Mouse (Mus musculus): ENCODE results near the gene Gm3625. TPM values are rescaled to one million over a fixed set of nuclear protein-coding genes. Genes with fewer than 3 reads are reported as not detected.

Gene Gm3625
- not detected for total RNA-seq (2021)
- long read RNA-seq, experiment 1, transcript Gm3625-201 (1 exons, 102 nt), result major isoform, 11 of 12 reads
- long read RNA-seq, experiment 1, partial matches to known transcripts, result 0 of 12 reads
- long read RNA-seq, experiment 1, other reads (novel, unspliced or antisense), result 1 of 12 reads
- long read RNA-seq, experiment 2, transcript Gm3625-201 (1 exons, 102 nt), result major isoform, 11 of 11 reads
- long read RNA-seq, experiment 2, partial matches to known transcripts, result 0 of 11 reads
- long read RNA-seq, experiment 2, other reads (novel, unspliced or antisense), result 0 of 11 reads

- intact Hi-C loops (cut with DNase I), result loop anchor here (5.0 kb wide), 1 partner anchor 175 kb away; the partner anchor contains the start of genes Fam228b and Pfn4
These were observed at the start of gene Gm3625, which contains the start of gene Itsn2 for GRCm38 (mm10) chr12:4592541-4593165. TSS of gene Gm3625 (minus strand) at chr12:4592927. TSS of gene Itsn2 (plus strand) at chr12:4592638.

DNA sequence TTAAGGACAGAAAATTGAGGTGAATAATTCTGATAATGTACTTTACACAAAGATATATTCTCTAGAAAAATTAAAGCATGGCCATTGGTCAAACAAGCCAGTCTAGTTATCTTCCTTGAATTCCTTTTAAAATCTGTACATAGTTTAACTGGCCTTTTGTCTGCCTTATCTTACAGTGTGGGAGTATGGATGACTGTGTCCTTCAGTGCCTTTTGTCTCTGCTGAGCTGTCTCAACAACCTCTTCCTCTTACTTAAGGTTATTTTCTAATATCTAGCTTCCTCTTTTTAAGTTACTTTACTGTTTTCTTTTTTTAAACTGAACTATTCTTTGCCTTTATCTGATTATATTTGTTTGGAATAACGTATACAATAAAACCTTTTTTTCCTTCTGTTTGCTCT is 48.0 kb upstream of the Gm3625 start:
- no peak for DNase-seq
- intact Hi-C loops (cut with DNase I), result no loop called here

More at GRCm38 (mm10) chr12:4592541-4593165, at the start of gene Gm3625, which contains the start of gene Itsn2:
- peak; percentile 83 to 85 for DNase-seq

GRCm38 (mm10) chr12:4638438-4638837 is 45.7 kb upstream of the Gm3625 start:
- intact Hi-C loops (cut with DNase I), result no loop called here

GRCm38 (mm10) chr12:4632957-4633356 is 40.2 kb upstream of the Gm3625 start:
- intact Hi-C loops (cut with DNase I), result no loop called here
- DNase-seq, result no peak

More at GRCm38 (mm10) chr12:4638438-4638837, 45.7 kb upstream of the Gm3625 start:
- no peak for DNase-seq

- DNase-seq, result no peak
- intact Hi-C loops (cut with DNase I), result no loop called here
These were observed 31.5 kb upstream of the Gm3625 start for GRCm38 (mm10) chr12:4624201-4624600.

DNA sequence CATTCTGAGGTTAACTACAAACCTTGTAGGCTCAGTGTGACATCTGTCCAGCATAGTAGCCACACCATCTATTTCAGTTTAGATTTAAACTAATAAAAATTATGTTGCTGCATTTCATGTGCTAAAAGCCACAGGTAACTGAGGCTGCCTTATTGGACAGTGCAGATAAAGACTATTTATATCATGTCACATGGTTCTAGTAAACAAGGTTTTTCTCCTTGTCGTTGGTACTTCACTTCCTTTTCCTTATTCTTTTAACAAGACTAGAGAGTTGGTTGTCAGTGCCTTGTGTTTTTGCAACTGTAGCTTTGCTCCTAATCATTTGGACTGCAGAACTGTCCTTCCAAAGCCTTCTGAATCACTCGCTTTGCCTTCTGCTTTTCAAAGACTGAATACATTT is 22.0 kb upstream of the Gm3625 start:
- no peak for DNase-seq
- intact Hi-C loops (cut with DNase I), result no loop called here

- DNase-seq, result no peak
- intact Hi-C loops (cut with DNase I), result no loop called here
These were observed 13.9 kb upstream of the Gm3625 start for GRCm38 (mm10) chr12:4606625-4607024.

DNA sequence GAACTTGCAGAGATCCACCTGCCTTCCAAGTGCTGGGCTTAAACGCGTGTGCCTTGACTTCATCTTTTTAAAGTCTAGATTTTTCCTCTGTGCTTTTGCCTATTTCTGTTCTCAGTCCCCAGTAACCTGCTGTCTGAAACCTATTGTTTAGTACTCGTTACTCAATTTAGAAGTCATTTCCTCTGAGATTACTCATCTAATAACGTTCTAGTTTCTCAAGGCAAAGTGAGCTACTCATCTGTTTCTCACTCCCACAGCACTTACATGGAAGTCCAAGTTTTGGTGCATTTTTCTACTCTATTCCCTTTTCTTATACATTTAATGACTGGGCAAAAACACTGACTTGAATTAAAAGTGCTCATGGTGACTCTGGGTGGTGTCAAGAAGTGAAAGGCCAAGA is 7.0 kb upstream of the Gm3625 start:
- intact Hi-C loops (cut with DNase I), result no loop called here
- DNase-seq, result no peak

DNA sequence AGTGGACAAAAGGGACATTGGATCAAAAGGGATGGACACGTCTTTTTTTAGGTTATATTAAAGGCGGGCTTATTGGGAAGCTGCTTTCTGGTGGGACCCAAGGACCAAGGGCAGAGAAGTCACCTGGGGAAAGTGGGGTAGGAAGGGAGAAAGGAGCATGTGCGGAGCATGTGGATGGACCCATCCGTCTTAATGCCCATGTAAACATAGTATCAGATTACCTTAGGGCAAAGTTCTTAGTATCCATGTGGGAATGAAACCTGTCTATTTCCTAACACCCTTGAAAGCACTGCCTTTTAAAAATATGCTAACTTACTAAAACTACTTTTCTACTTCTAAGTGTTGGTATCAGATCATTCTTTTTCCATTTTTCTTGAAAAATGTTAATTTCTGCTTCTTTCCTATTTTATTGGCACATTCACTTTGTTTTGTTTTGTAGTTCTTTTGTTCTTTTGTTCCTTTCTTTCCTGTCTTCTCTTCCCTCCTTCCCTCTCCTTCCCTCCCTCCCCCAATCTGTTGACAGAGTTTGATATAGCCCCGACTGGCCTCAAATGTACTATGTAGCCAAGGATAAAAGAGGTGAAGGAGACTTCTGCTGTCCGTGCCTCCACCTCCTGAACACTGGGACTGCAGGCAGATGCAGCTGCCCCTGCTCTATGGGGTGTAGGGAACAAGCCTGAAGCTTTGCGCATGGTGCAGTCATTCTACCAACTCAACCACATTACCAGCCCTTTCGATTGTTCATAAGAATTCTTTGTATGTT is 6.1 kb upstream of the Gm3625 start:
- intact Hi-C loops (cut with DNase I), result no loop called here
- no peak for DNase-seq

DNA sequence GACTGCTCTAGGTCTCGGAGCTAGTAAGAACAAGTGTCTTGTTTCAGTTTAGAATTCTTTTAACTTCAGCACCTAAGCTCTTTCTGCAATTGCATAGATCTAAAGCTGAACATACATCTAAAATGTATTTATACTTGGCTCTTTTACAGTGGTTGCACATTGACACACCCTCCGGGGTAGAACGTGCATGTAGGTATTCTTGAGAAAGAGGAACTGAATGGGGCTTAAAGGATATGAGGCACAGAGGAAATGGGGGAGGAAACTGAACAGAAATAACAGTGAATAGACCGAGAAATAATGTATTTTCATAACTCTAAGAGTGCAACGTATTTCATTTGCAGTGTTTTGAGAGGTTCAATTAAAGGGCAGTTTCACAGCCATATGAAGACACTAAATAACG is 2.3 kb upstream of the Gm3625 start:
- intact Hi-C loops (cut with DNase I), result no loop called here
- DNase-seq, result no peak

GRCm38 (mm10) chr12:4593930-4594391 is 1.2 kb upstream of the Gm3625 start:
- DNase-seq, result no peak
- intact Hi-C loops (cut with DNase I), result loop anchor here (5.0 kb wide), 1 partner anchor 173 kb away; the partner anchor contains the start of genes Fam228b and Pfn4

DNA sequence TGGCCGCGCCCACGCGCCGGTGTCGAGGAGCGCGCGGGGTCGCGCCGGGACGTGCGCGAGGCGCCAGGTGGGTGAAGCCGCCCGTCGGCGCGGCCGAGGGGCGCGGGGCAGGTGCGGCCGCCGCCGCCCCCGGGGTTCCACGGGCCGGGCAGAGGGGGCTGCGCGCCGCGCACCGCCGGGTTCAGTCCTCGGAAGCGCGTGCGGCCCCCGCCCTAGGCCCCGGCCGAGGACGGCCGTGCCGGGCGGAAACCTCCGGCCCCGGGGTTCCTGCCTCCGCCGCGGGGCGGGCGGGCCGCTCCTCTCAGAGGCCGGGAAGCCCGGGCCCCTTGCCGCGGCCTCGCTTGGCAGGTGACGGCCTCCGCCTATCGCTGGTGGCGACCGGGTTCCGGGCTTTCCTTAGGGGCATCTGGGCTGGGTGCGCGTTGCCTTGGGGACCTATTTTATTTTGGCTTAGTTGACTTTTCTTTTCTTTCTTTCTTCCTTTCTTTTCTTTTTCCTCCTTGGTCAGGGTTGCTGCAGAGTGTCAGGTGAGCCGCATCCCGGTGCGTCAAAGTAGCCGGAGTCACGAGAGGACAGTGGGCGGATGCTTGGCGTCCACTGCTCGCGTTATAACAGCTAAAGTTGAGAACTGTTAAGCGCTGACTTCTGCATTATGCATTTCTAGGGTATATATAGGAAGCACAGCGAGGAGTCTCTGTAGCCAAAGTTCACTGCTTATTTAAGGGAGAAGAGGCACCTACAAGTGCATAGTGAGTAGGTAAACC is 621 bp upstream of the Gm3625 start:
- peak; percentile 70 to 71 for DNase-seq
- intact Hi-C loops (cut with DNase I), result loop anchor here (5.0 kb wide), 1 partner anchor 174 kb away; the partner anchor contains the start of genes Fam228b and Pfn4

GRCm38 (mm10) chr12:4592025-4592424 is 702 bp downstream of the Gm3625 start:
- DNase-seq, result no peak
- intact Hi-C loops (cut with DNase I), result loop anchor here (5.0 kb wide), 1 partner anchor 175 kb away; the partner anchor contains the start of genes Fam228b and Pfn4

- intact Hi-C loops (cut with DNase I), result no loop called here
- DNase-seq, result peak; percentile 37 to 43
These were observed 4.1 kb downstream of the Gm3625 start for GRCm38 (mm10) chr12:4588603-4589002.

DNA sequence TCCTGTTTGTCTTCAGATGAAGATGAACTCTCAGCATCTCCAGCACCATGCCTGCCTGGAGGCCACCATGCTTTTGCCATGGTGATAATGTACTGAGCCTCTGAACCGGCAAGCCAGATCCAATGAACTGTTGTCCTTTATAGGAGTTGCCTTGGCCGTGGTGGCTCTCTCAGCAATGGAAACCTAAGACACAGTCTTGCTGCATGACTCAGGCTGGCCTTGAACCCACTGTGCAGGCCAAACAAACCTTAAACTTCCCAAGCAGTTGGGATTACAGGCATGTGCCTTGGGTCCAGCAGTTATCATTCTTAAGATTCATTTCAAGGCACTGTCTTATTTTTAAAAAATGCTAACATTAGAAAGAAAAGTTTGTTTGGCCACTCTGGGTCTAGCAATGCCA is 4.9 kb downstream of the Gm3625 start:
- DNase-seq, result no peak
- intact Hi-C loops (cut with DNase I), result no loop called here

DNA sequence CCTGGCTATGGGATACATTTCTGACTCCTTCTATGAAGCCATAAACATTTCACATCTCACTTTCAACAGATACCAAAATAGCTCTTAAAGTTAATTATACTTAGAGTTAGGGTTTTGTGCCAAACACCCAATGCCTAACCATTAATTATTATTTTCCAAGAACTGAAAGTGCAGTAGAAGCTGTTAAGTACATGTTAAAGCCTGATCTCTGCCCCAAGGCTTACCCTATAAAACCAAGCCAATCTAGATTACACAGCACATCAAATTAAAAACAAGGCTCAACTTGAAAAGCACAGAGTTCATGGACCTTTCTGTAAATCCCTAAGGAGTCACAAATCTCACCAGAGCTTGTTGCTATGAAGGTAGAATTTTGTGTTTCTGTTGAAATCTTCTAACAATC is 10.4 kb downstream of the Gm3625 start:
- intact Hi-C loops (cut with DNase I), result no loop called here

DNA sequence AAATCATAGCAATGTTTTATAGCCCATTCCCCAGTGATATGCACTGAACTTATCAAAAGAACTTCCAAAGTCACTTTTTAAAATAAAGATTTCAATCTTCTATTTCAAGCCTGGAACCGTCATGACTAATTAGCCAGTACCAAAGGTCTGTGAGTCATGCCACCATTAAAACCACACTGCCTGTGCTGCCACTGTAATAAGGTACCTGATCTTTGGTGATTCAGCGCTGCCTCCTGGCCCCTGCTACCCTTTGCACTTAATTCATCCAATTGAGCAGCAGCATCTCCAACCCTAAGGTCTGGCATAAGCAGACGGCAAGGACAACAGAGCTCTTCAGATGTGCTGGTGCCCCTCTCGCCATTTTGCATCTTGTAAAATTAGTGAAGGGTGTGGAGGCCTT is 18.7 kb downstream of the Gm3625 start:
- no peak for DNase-seq
- intact Hi-C loops (cut with DNase I), result loop anchor here (5.0 kb wide), 1 partner anchor 53 kb away; no protein-coding TSS in a partner anchor

More for the DNA sequence above, 10.4 kb downstream of the Gm3625 start:
- no peak for DNase-seq

GRCm38 (mm10) chr12:4571864-4572263 is 20.9 kb downstream of the Gm3625 start:
- DNase-seq, result peak; percentile 16 to 41
- intact Hi-C loops (cut with DNase I), result loop anchor here (5.0 kb wide), 1 partner anchor 55 kb away; no protein-coding TSS in a partner anchor

DNA sequence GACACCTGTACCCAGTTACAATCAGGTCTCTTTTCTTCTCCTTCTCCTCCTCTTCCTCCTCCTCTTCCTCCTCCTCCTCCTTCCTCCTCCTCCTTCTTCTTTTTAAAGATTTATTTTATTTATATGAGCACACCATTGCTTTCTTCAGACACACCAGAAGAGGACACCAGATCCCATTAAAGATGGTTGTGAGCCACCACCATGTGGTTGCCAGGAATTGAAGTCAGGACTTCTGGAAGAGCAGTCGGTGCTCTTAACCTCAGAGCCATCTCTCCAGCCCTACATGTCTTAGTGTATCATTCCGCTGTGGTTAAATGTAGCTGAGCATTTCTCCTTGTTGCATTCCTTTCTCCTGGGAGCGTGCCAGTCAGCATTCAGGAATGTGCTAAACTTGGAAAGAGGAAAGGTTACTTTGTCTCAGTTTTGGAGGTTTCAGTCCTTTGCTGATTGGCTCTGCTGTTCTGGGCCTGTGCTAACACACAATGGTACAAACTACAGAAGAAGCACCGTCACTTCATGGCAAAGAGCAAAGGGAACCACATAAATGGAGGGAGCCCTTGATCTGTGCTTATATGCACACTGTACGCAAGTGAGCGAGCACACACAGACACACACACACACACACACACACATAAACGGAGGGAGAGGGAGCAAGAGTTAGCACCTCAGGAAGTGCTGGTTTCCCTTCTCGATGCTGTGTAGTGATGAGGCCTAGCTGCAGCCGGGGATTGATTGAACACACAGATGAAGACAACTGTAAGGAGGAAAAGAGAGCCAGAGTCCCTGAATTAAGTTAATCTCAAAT is 34.0 kb downstream of the Gm3625 start:
- intact Hi-C loops (cut with DNase I), result no loop called here
- DNase-seq, result peak; percentile 15 to 48

Measured in heart, postnatal 14 days (tissue).